Comparison of ENCODE assay signal across 21 mouse cellular contexts in genomic region chr2:39299798-39300382, GRCm38 (mm10).
DNase-seq lines count a peak whose midpoint lies in the region; ATAC-seq and TF ChIP-seq lines count a peak whose summit lies in the region.
"Had no signal": no experiment of that assay in that cellular context is flagged by ENCODE, and none has a peak within 500 bp of the region (broad histone marks: within the 10 kb centered on the region; RNA-seq: fewer than 3 reads in every experiment).

No protein-coding gene starts in this region.

- H3K79me2 ChIP-seq in myocyte (ENCODE audit: control insufficient read depth, insufficient read depth) = no peaks in the 10 kb centered on the region

- no peak for TF ChIP-seq POLR2A in myocyte (IDR thresholded peaks at IDR 0.05; ENCODE audit: insufficient read length, low read depth)

- no peak for TF ChIP-seq CTCF in liver, embryonic 14.5 days (IDR thresholded peaks at IDR 0.05; ENCODE audit: low read depth)

- no peaks in the 10 kb centered on the region for H3K27me3 ChIP-seq in kidney, embryonic 16.5 days (ENCODE audit: insufficient read depth, low read length)
- H3K27me3 ChIP-seq in liver, embryonic 14.5 days (ENCODE audit: control insufficient read depth, insufficient read depth, low read length) = no peaks in the 10 kb centered on the region
- no peaks in the 10 kb centered on the region for H3K27me3 ChIP-seq in myocyte (ENCODE audit: control insufficient read depth, insufficient read depth, insufficient read length)
- H3K27me3 ChIP-seq: CH12.LX; embryonic facial prominence, embryonic 15.5 days; forebrain, embryonic 15.5 days; heart, embryonic 15.5 days; Patski had no signal

- no peak overlapping the region for H3K27ac ChIP-seq in kidney, embryonic 16.5 days (ENCODE audit: low read length)
- no peak overlapping the region for H3K27ac ChIP-seq in liver, embryonic 14.5 days
- H3K27ac ChIP-seq: embryonic facial prominence, embryonic 15.5 days; forebrain, embryonic 15.5 days; heart, adult 2 months; heart, embryonic 15.5 days; hindbrain, embryonic 10.5 days; hindbrain, embryonic 14.5 days had no signal

- no peaks in the 10 kb centered on the region for H3K4me1 ChIP-seq in kidney, embryonic 16.5 days (ENCODE audit: insufficient read depth, low read length)
- H3K4me1 ChIP-seq in liver, embryonic 14.5 days (replicated peaks; ENCODE audit: control insufficient read depth in 2 of 2, insufficient read depth in 2 of 2, low read length in 1 of 2) = no peaks in the 10 kb centered on the region
- H3K4me1 ChIP-seq: embryonic facial prominence, embryonic 15.5 days; forebrain, embryonic 15.5 days; heart, embryonic 15.5 days; hindbrain, embryonic 10.5 days had no signal

- WGBS in kidney, embryonic 16.5 days = 79% methylated on average over 2 of the region's 2 CpGs
- WGBS in liver, embryonic 14.5 days (ENCODE audit: insufficient replicate concordance) = 46% methylated on average over 2 of the region's 2 CpGs

- H3K4me2 ChIP-seq in kidney, embryonic 16.5 days (replicated peaks; ENCODE audit: low read depth, low read length) = no peak overlapping the region
- no peak overlapping the region for H3K4me2 ChIP-seq in liver, embryonic 14.5 days (ENCODE audit: low read depth)
- H3K4me2 ChIP-seq in myocyte (ENCODE audit: low read depth) = peak overlapping the region; percentile 4
- H3K4me2 ChIP-seq: embryonic facial prominence, embryonic 15.5 days; forebrain, embryonic 15.5 days; heart, embryonic 11.5 days; heart, embryonic 15.5 days; hindbrain, embryonic 14.5 days had no signal

- H3K9me3 ChIP-seq in kidney, embryonic 16.5 days (ENCODE audit: low read length) = no peaks in the 10 kb centered on the region
- no peaks in the 10 kb centered on the region for H3K9me3 ChIP-seq in liver, embryonic 14.5 days (ENCODE audit: control insufficient read depth, low read length)
- H3K9me3 ChIP-seq: embryonic facial prominence, embryonic 15.5 days; forebrain, embryonic 15.5 days; heart, embryonic 15.5 days; hindbrain, embryonic 10.5 days had no signal

- TF ChIP-seq EP300 in liver, embryonic 14.5 days (IDR thresholded peaks at IDR 0.05; ENCODE audit: low read depth) = no peak

- H3ac ChIP-seq in myocyte (ENCODE audit: control insufficient read depth, insufficient read length) = no peak overlapping the region

- peak; percentile 65; the same call in 1 of the 2 replicates for ATAC-seq in kidney, embryonic 16.5 days (ENCODE audit: low FRiP score, low TSS enrichment)
- peak; percentile 43; the same call in 1 of the 2 replicates for ATAC-seq in liver, embryonic 14.5 days (ENCODE audit: insufficient read depth)
- ATAC-seq: activated CD4-positive, CD25-positive, alpha-beta regulatory T cell, adult 4 months; forebrain, embryonic 15.5 days; Patski had no signal

- H3K36me3 ChIP-seq in kidney, embryonic 16.5 days (ENCODE audit: insufficient read depth, low read length) = no peaks in the 10 kb centered on the region
- H3K36me3 ChIP-seq in liver, embryonic 14.5 days (replicated peaks; ENCODE audit: control insufficient read depth, insufficient read depth, low read depth) = no peaks in the 10 kb centered on the region
- no peaks in the 10 kb centered on the region for H3K36me3 ChIP-seq in myocyte (ENCODE audit: control insufficient read depth, insufficient read depth)
- H3K36me3 ChIP-seq: embryonic facial prominence, embryonic 15.5 days; forebrain, embryonic 15.5 days; heart, embryonic 15.5 days; hindbrain, embryonic 10.5 days had no signal

- no peak overlapping the region for H3K4me3 ChIP-seq in kidney, embryonic 16.5 days (ENCODE audit: low read length)
- H3K4me3 ChIP-seq in liver, embryonic 14.5 days (ENCODE audit: insufficient read depth in 1 of 2, low read depth in 2 of 2, low read length in 2 of 2) = no peak overlapping the region
- no peak overlapping the region for H3K4me3 ChIP-seq in myocyte
- H3K4me3 ChIP-seq: embryonic facial prominence, embryonic 15.5 days; forebrain, embryonic 15.5 days; heart, adult 2 months; heart, embryonic 15.5 days; hindbrain, embryonic 10.5 days had no signal

- DNase-seq in kidney, adult 9 months = no peak
- no peak for DNase-seq in liver, embryonic 14.5 days (ENCODE audit: low read depth in 3 of 3, low spot score in 3 of 3)
- no peak for DNase-seq in liver
- peak; percentile 11 for DNase-seq in brain, adult 2 months (ENCODE audit: low read depth, low spot score)
- DNase-seq: adrenal gland, postnatal 14 days; cerebellum, adult 18-20 months; cerebellum, adult 9-11 months; cerebellum, postnatal 36 days; gastrocnemius, postnatal 14 days; heart, adult 2 months had no signal

- H3K9ac ChIP-seq in kidney, embryonic 16.5 days (replicated peaks; ENCODE audit: low read length) = no peak overlapping the region
- H3K9ac ChIP-seq in liver, embryonic 14.5 days (replicated peaks) = no peak overlapping the region
- H3K9ac ChIP-seq: embryonic facial prominence, embryonic 15.5 days; forebrain, embryonic 15.5 days; heart, embryonic 15.5 days; hindbrain, embryonic 14.5 days had no signal

TF ChIP-seq in myocyte, 11 proteins besides CTCF, POLR2A, EP300 and RAD21:
- TF ChIP-seq TCF12 (IDR thresholded peaks at IDR 0.05; ENCODE audit: insufficient read depth, poor library complexity, severe bottlenecking) (no peak), MYOD1 (IDR thresholded peaks at IDR 0.05; ENCODE audit: control insufficient read depth in 1 of 3, insufficient read length in 2 of 3, low read depth in 2 of 3) (peak in 2 of 3 experiments; percentile 63 to 84), MYOG (IDR thresholded peaks at IDR 0.05; ENCODE audit: control insufficient read depth in 1 of 3, insufficient read depth in 1 of 3, insufficient read length in 2 of 3, low read depth in 2 of 3) (peak in 2 of 3 experiments; percentile 67 to 84), E2F4 (IDR thresholded peaks at IDR 0.05; ENCODE audit: insufficient read depth) (no peak), POLR2AphosphoS2 (IDR thresholded peaks at IDR 0.05; ENCODE audit: insufficient read length, low read depth) (no peak), REST (IDR thresholded peaks at IDR 0.05; ENCODE audit: insufficient read depth, insufficient read length) (no peak), SRF (IDR thresholded peaks at IDR 0.05; ENCODE audit: control insufficient read depth, insufficient read length, low read depth) (peak; percentile 56), MAX (IDR thresholded peaks at IDR 0.05; ENCODE audit: low read depth) (no peak), CEBPB (IDR thresholded peaks at IDR 0.05; ENCODE audit: insufficient read depth, poor library complexity, severe bottlenecking) (no peak), USF1 (IDR thresholded peaks at IDR 0.05; ENCODE audit: low read depth) (no peak), TCF3 (IDR thresholded peaks at IDR 0.05; ENCODE audit: insufficient read length, low read depth) (no peak)
